Mouse (Mus musculus): ENCODE data around the gene Gm49450. TPM values are rescaled to one million over a fixed set of nuclear protein-coding genes. Genes with fewer than 3 reads are reported as not detected.
"Not testable (repeated sequence)": the region's sequence is repeated elsewhere in the genome, so short reads cannot be mapped to it uniquely, and the experiment has no call there.

The Gm49450 gene
- polyA plus RNA-seq, 1 experiment from 2014 or later = not detected

GRCm38 (mm10) chr15:98933004-98933671 lies 20.2 kb downstream of the Gm49450 start:
- H3K4me2 ChIP-seq (ENCODE audit: low read length) = peak overlapping the region; percentile 99
- WGBS = 8% methylated on average over 8 of the region's 9 CpGs

DNA sequence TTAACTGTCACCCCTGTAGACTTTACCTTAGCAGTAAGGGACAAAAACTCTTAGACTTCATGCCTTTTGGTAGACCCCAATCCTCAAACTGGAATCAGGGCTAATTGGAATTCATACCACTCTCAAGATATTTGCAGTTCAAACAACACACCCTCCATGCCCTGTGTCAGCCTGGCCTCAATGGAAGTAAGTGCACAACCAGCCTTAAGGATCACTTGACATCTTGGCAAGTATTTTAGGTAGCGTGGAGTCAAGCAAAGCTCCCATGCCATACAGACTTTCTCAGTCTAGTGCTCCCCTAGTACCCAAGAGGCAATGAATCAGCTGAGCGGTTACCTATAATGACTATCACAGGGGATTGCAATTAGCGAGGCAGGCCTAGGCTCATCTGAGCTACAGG lies 22.4 kb downstream of the Gm49450 start:
- H3K4me3 ChIP-seq (replicated peaks; ENCODE audit: low read length) = no peak overlapping the region
- no peak overlapping the region for H3K9ac ChIP-seq (replicated peaks; ENCODE audit: low read depth, low read length)
- peaks cover 5% of the 10 kb centered on the region; the same call in 1 of the 2 replicates for H3K36me3 ChIP-seq (ENCODE audit: control insufficient read depth, insufficient read depth)
- ATAC-seq = no peak
- H3K27me3 ChIP-seq (replicated peaks; ENCODE audit: control insufficient read depth, insufficient read depth, low read length) = no peaks in the 10 kb centered on the region
- WGBS = 63% methylated on average over 3 of the region's 3 CpGs
- H3K9me3 ChIP-seq (ENCODE audit: control insufficient read depth, low read length) = no peaks in the 10 kb centered on the region
- H3K4me2 ChIP-seq (ENCODE audit: low read length) = no peak overlapping the region
- peaks cover 31% of the 10 kb centered on the region for H3K4me1 ChIP-seq (replicated peaks; ENCODE audit: control insufficient read depth, insufficient read depth, low read length)
- H3K27ac ChIP-seq (ENCODE audit: low read length) = no peak overlapping the region

More at GRCm38 (mm10) chr15:98933004-98933671, 20.2 kb downstream of the Gm49450 start:
- H3K9ac ChIP-seq (replicated peaks; ENCODE audit: low read depth, low read length) = peak overlapping the region; percentile 92
- 0 out of 2 replicates have a peak, but pooled peaks have one; percentile 8 for ATAC-seq
- H3K4me3 ChIP-seq (replicated peaks; ENCODE audit: low read length) = peak overlapping the region; percentile 82
- H3K4me1 ChIP-seq (replicated peaks; ENCODE audit: control insufficient read depth, insufficient read depth, low read length) = peaks cover 31% of the 10 kb centered on the region
- peak overlapping the region; percentile 84 for H3K27ac ChIP-seq (ENCODE audit: low read length)
- H3K27me3 ChIP-seq (replicated peaks; ENCODE audit: control insufficient read depth, insufficient read depth, low read length); H3K36me3 ChIP-seq (ENCODE audit: control insufficient read depth, insufficient read depth); H3K9me3 ChIP-seq (ENCODE audit: control insufficient read depth, low read length): not testable (repeated sequence)

DNA sequence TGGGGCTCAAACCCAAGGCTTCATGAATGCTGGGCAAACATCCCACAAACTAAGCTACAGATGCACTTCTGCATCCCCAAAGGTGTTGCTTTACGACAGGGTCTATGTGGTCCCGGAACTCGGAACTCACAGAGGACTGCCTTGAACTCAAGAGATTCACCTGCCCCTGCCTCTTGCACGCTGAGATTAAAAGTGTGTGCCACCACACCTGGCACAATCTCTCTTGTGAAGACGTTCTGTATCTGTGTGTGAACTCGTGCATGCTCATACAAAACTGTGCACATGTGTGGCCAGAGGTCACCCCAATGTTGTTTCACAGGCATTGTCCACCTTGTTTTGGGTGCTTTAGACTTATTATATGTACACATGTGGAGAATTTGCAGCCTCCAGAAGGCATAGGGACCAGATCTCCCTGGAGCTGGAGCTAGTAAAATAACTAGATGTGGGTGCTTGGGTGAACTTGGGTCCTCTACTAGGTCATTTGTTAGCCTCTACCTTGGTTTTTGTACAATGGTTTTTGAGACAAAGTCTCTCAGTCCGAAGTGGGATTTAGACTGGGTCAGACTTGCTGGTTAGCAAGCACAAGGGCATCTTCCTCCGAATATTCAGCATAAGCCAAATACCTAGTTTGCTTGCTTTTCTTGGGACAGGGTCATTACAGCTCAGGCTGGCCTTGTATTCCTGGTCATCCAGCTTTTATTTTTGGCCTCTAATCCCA lies 23.2 kb downstream of the Gm49450 start:
- WGBS = 51% methylated on average over 8 of the region's 8 CpGs
- no peak for ATAC-seq
- no peak overlapping the region for H3K27ac ChIP-seq (ENCODE audit: low read length)

DNA sequence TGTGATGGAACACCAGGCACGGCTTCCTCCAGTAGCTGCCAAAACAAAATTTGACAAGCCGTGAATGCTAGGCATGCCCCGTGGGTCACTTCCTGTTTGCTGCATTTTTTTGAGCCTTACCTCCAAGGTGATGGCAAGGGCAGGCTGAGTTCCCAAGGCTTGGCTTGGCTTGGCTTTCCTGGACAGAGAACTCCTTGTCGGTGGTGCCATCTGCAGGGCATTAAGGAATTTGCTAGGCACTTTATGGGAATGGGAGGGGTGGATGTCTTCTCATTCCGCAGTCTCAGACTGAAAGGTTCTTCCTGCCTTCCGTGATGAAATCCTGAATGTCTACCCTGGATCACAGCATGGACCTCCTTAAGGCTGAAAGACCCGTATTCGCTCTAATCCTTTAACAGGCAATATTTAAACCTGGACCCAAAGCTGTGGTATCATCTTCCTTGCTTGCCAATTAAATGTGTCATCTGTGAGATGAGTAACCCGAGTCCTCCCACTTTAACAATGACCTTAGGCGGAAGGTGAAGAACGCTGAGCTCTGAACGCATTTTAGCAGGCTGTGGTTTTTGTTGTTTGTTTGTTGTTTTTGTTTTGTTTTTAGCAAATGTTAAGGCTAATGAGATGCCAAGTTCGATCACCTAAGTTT lies 24.6 kb downstream of the Gm49450 start:
- H3K9ac ChIP-seq (replicated peaks; ENCODE audit: low read depth, low read length) = no peak overlapping the region
- 13% methylated on average over 13 of the region's 13 CpGs for WGBS
- H3K4me3 ChIP-seq (replicated peaks; ENCODE audit: low read length) = no peak overlapping the region
- peaks cover 5% of the 10 kb centered on the region; the same call in 1 of the 2 replicates for H3K36me3 ChIP-seq (ENCODE audit: control insufficient read depth, insufficient read depth)
- peak; percentile 48; the same call in 1 of the 2 replicates for ATAC-seq
- H3K27me3 ChIP-seq (replicated peaks; ENCODE audit: control insufficient read depth, insufficient read depth, low read length) = no peaks in the 10 kb centered on the region
- H3K4me1 ChIP-seq (replicated peaks; ENCODE audit: control insufficient read depth, insufficient read depth, low read length) = peaks cover 21% of the 10 kb centered on the region
- H3K27ac ChIP-seq (ENCODE audit: low read length) = no peak overlapping the region
- 0 out of 2 replicates have a peak overlapping the region, but pooled peaks have one; percentile 11 for H3K4me2 ChIP-seq (ENCODE audit: low read length)
- H3K9me3 ChIP-seq (ENCODE audit: control insufficient read depth, low read length) = no peaks in the 10 kb centered on the region

More for the DNA sequence above, 23.2 kb downstream of the Gm49450 start:
- no peaks in the 10 kb centered on the region for H3K9me3 ChIP-seq (ENCODE audit: control insufficient read depth, low read length)
- no peak overlapping the region for H3K9ac ChIP-seq (replicated peaks; ENCODE audit: low read depth, low read length)
- H3K4me3 ChIP-seq (replicated peaks; ENCODE audit: low read length) = no peak overlapping the region
- H3K4me1 ChIP-seq (replicated peaks; ENCODE audit: control insufficient read depth, insufficient read depth, low read length) = peaks cover 23% of the 10 kb centered on the region
- no peak overlapping the region for H3K4me2 ChIP-seq (ENCODE audit: low read length)
- H3K36me3 ChIP-seq (ENCODE audit: control insufficient read depth, insufficient read depth) = peaks cover 5% of the 10 kb centered on the region; the same call in 1 of the 2 replicates
- H3K27me3 ChIP-seq (replicated peaks; ENCODE audit: control insufficient read depth, insufficient read depth, low read length) = no peaks in the 10 kb centered on the region

DNA sequence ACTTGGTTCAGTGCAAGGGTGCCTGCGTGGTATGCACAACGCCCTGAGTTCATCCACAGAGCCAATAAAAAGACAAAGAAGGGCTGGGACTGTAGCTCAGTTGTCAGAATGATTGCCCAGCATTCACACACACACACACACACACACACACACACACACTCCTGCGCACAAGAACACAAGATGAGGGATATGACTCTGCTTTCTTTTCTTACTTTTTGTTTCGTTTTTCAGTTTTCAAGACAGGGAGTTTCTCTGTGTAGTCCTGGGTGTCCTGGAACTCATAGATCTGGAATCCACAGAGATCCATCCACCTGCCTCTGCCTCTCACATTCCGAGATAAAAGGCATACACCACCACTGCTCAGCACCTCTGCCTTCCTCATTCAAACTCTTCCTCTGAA lies 25.8 kb downstream of the Gm49450 start:
- peaks cover 5% of the 10 kb centered on the region; the same call in 1 of the 2 replicates for H3K36me3 ChIP-seq (ENCODE audit: control insufficient read depth, insufficient read depth)
- 75% methylated on average over 5 of the region's 5 CpGs for WGBS

GRCm38 (mm10) chr15:98924682-98925081 lies 28.7 kb downstream of the Gm49450 start:
- Histone ChIP-seq H3K9me3 (ENCODE audit: control insufficient read depth, low read length) (no peaks in the 10 kb centered on the region), H3K4me3 (replicated peaks; ENCODE audit: low read length) (no peak overlapping the region), H3K27ac (ENCODE audit: low read length) (no peak overlapping the region), H3K36me3 (ENCODE audit: control insufficient read depth, insufficient read depth) (no peaks in the 10 kb centered on the region), H3K27me3 (replicated peaks; ENCODE audit: control insufficient read depth, insufficient read depth, low read length) (no peaks in the 10 kb centered on the region), H3K4me2 (ENCODE audit: low read length) (no peak overlapping the region), H3K9ac (replicated peaks; ENCODE audit: low read depth, low read length) (no peak overlapping the region), H3K4me1 (replicated peaks; ENCODE audit: control insufficient read depth, insufficient read depth, low read length) (peaks cover 6% of the 10 kb centered on the region; the same call in 1 of the 2 replicates)
- ATAC-seq = no peak
- WGBS = 82% methylated on average over 3 of the region's 3 CpGs

More for the DNA sequence above, 25.8 kb downstream of the Gm49450 start:
- ATAC-seq = no peak
- Histone ChIP-seq H3K4me3 (replicated peaks; ENCODE audit: low read length) (no peak overlapping the region), H3K27ac (ENCODE audit: low read length) (no peak overlapping the region), H3K9ac (replicated peaks; ENCODE audit: low read depth, low read length) (no peak overlapping the region), H3K9me3 (ENCODE audit: control insufficient read depth, low read length) (no peaks in the 10 kb centered on the region), H3K27me3 (replicated peaks; ENCODE audit: control insufficient read depth, insufficient read depth, low read length) (no peaks in the 10 kb centered on the region), H3K4me1 (replicated peaks; ENCODE audit: control insufficient read depth, insufficient read depth, low read length) (peaks cover 16% of the 10 kb centered on the region; the same call in 1 of the 2 replicates), H3K4me2 (ENCODE audit: low read length) (no peak overlapping the region)

GRCm38 (mm10) chr15:98923031-98923537 lies 30.3 kb downstream of the Gm49450 start:
- no peak overlapping the region for H3K27ac ChIP-seq (ENCODE audit: low read length)
- 89% methylated on average over 2 of the region's 2 CpGs for WGBS
- peaks cover 6% of the 10 kb centered on the region for H3K4me1 ChIP-seq (replicated peaks; ENCODE audit: control insufficient read depth, insufficient read depth, low read length)
- H3K27me3 ChIP-seq (replicated peaks; ENCODE audit: control insufficient read depth, insufficient read depth, low read length) = no peaks in the 10 kb centered on the region
- no peak overlapping the region for H3K9ac ChIP-seq (replicated peaks; ENCODE audit: low read depth, low read length)
- no peak for ATAC-seq
- H3K9me3 ChIP-seq (ENCODE audit: control insufficient read depth, low read length) = no peaks in the 10 kb centered on the region
- no peak overlapping the region for H3K4me2 ChIP-seq (ENCODE audit: low read length)
- no peak overlapping the region for H3K4me3 ChIP-seq (replicated peaks; ENCODE audit: low read length)
- no peaks in the 10 kb centered on the region for H3K36me3 ChIP-seq (ENCODE audit: control insufficient read depth, insufficient read depth)

GRCm38 (mm10) chr15:98922581-98922980 lies 30.8 kb downstream of the Gm49450 start:
- 35% methylated on average over 3 of the region's 3 CpGs for WGBS
- Histone ChIP-seq H3K9me3 (ENCODE audit: control insufficient read depth, low read length) (no peaks in the 10 kb centered on the region), H3K4me3 (replicated peaks; ENCODE audit: low read length) (no peak overlapping the region), H3K9ac (replicated peaks; ENCODE audit: low read depth, low read length) (no peak overlapping the region), H3K4me2 (ENCODE audit: low read length) (no peak overlapping the region), H3K27ac (ENCODE audit: low read length) (no peak overlapping the region), H3K27me3 (replicated peaks; ENCODE audit: control insufficient read depth, insufficient read depth, low read length) (no peaks in the 10 kb centered on the region), H3K36me3 (ENCODE audit: control insufficient read depth, insufficient read depth) (no peaks in the 10 kb centered on the region), H3K4me1 (replicated peaks; ENCODE audit: control insufficient read depth, insufficient read depth, low read length) (peaks cover 6% of the 10 kb centered on the region)
- no peak for ATAC-seq

GRCm38 (mm10) chr15:98921510-98921909 lies 31.8 kb downstream of the Gm49450 start:
- Histone ChIP-seq H3K4me3 (replicated peaks; ENCODE audit: low read length) (no peak overlapping the region), H3K27me3 (replicated peaks; ENCODE audit: control insufficient read depth, insufficient read depth, low read length) (no peaks in the 10 kb centered on the region), H3K4me2 (ENCODE audit: low read length) (no peak overlapping the region), H3K4me1 (replicated peaks; ENCODE audit: control insufficient read depth, insufficient read depth, low read length) (peaks cover 9% of the 10 kb centered on the region), H3K27ac (ENCODE audit: low read length) (no peak overlapping the region), H3K9me3 (ENCODE audit: control insufficient read depth, low read length) (no peaks in the 10 kb centered on the region), H3K36me3 (ENCODE audit: control insufficient read depth, insufficient read depth) (no peaks in the 10 kb centered on the region), H3K9ac (replicated peaks; ENCODE audit: low read depth, low read length) (no peak overlapping the region)
- WGBS = 54% methylated on average over 5 of the region's 5 CpGs
- ATAC-seq = no peak

Data from forebrain, embryonic 16.5 days (tissue).